Mouse (Mus musculus) embryonic facial prominence, embryonic 15.5 days (tissue): ENCODE data around the gene Naa35. TPM values are rescaled to one million over a fixed set of nuclear protein-coding genes. Genes with fewer than 3 reads are reported as not detected.

Experiments used
- polyA plus RNA-seq: library from polyadenylated mRNA; unstranded; fragments of >200 nt; fragmentation: Nextera tagmentation; extraction: Ambion mirVana; gene quantifications from 2 replicates; pipeline ENCODE4 v1.2.1, GENCODE M21; 2015

Naa35 gene
- polyA plus RNA-seq, 1 experiment from 2014 or later, result 92.9 TPM

Other genes with a start within 250 kb of the Naa35 start
- gene Agtpbp1, start within 50 bp of the Naa35 start, polyA plus RNA-seq, result 16.3 and 20.4 TPM in 2 replicates
- gene Golm1, start 90.6 kb downstream of the Naa35 start, polyA plus RNA-seq, result 36.5 and 38.0 TPM in 2 replicates
- not detected in 2 replicates for gene 4921517D22Rik, start 108.8 kb downstream of the Naa35 start, polyA plus RNA-seq
- gene Spata31d1a, start 125.1 kb downstream of the Naa35 start, polyA plus RNA-seq, result 0.07 TPM in 1 of 2 replicates, not detected in the other
- gene Spata31d1b, start 127.0 kb downstream of the Naa35 start, polyA plus RNA-seq, result 0.08 TPM in 1 of 2 replicates, not detected in the other
- gene Spata31d1d, start 146.5 kb downstream of the Naa35 start, polyA plus RNA-seq, result not detected in 2 replicates
- gene 1700014D04Rik, start 161.5 kb downstream of the Naa35 start, polyA plus RNA-seq, result not detected in 2 replicates
- 114 and 120 TPM in 2 replicates for gene Isca1, start 184.6 kb downstream of the Naa35 start, polyA plus RNA-seq
- not detected in 2 replicates for gene Gm49354, start 197.0 kb downstream of the Naa35 start, polyA plus RNA-seq
- gene Tut7, start 237.9 kb downstream of the Naa35 start, polyA plus RNA-seq, result 49.7 and 52.8 TPM in 2 replicates